Mouse (Mus musculus) mouse trophoblast stem cell (cell line): ENCODE data around the gene Zfp865.
"Not testable (repeated sequence)": the region's sequence is repeated elsewhere in the genome, so short reads cannot be mapped to it uniquely, and the experiment has no call there.

Experiments used
- in situ Hi-C, 2 experiments: fragments of 300-500 bp; cut with MseI, MboI; formaldehyde crosslinking; loops; 2 replicates in 1 of 2; 3 replicates in 1 of 2; pipeline ENCODE4 v1.15.1; 2025

Gene Zfp865

GRCm38 (mm10) chr7:5051193-5052192, 31.3 kb downstream of the Zfp865 start, which contains the start of gene Zfp580:
Zfp580 (plus strand) TSS chr7:5051538.
- in situ Hi-C loops, result no loop called here

GRCm38 (mm10) chr7:5052438-5052837, 32.3 kb downstream of the Zfp865 start:
- in situ Hi-C loops, result no loop called here

- in situ Hi-C loops, result no loop called here
These were observed 32.8 kb downstream of the Zfp865 start for GRCm38 (mm10) chr7:5052931-5053343.

GRCm38 (mm10) chr7:5053456-5054179, 33.4 kb downstream of the Zfp865 start:
- in situ Hi-C loops, result no loop called here

- in situ Hi-C loops, result no loop called here
These were observed 36.6 kb downstream of the Zfp865 start for GRCm38 (mm10) chr7:5056651-5057263.

- in situ Hi-C loops, result no loop called here
These were observed 37.2 kb downstream of the Zfp865 start for GRCm38 (mm10) chr7:5057381-5057780.

GRCm38 (mm10) chr7:5057804-5058203, 37.6 kb downstream of the Zfp865 start:
- in situ Hi-C loops, result no loop called here

- in situ Hi-C loops, result no loop called here
These were observed 38.5 kb downstream of the Zfp865 start for GRCm38 (mm10) chr7:5058631-5059030.

- in situ Hi-C loops, result no loop called here
These were observed 39.2 kb downstream of the Zfp865 start for GRCm38 (mm10) chr7:5059421-5059820.

GRCm38 (mm10) chr7:5060239-5060731, 40.1 kb downstream of the Zfp865 start:
- in situ Hi-C loops, result no loop called here

- in situ Hi-C loops, result no loop called here
These were observed 41.0 kb downstream of the Zfp865 start for GRCm38 (mm10) chr7:5060944-5061773.

- in situ Hi-C loops, result no loop called here
These were observed 41.7 kb downstream of the Zfp865 start, which contains the start of gene U2af2 for GRCm38 (mm10) chr7:5061774-5062359. U2af2 (plus strand) TSS chr7:5062143.

- in situ Hi-C loops, result no loop called here
These were observed 42.3 kb downstream of the Zfp865 start for GRCm38 (mm10) chr7:5062360-5063001.

GRCm38 (mm10) chr7:5064886-5065285, 44.7 kb downstream of the Zfp865 start:
- in situ Hi-C loops, result no loop called here

GRCm38 (mm10) chr7:5073586-5073985, 53.4 kb downstream of the Zfp865 start:
- in situ Hi-C loops, result no loop called here

GRCm38 (mm10) chr7:5074984-5075383, 54.8 kb downstream of the Zfp865 start:
- in situ Hi-C loops, result no loop called here

- in situ Hi-C loops, result no loop called here
These were observed 56.8 kb downstream of the Zfp865 start for GRCm38 (mm10) chr7:5076931-5077330.

GRCm38 (mm10) chr7:5079365-5080009, 59.3 kb downstream of the Zfp865 start:
- in situ Hi-C loops, result not testable (repeated sequence)

- in situ Hi-C loops, result no loop called here
These were observed 60.0 kb downstream of the Zfp865 start, which contains the start of gene Epn1 for GRCm38 (mm10) chr7:5080010-5080751. Epn1 (plus strand) TSS chr7:5080235.
